Mouse (Mus musculus): Measurements from ENCODE around the gene Cldn16. TPM values are rescaled to one million over a fixed set of nuclear protein-coding genes. Genes with fewer than 3 reads are reported as not detected.

Cldn16 gene
- polyA plus RNA-seq, 1 experiment from 2014 or later, result not detected

Other genes with a start within 250 kb of the Cldn16 start
- 1.2 and 1.5 TPM in 2 replicates for gene Cldn1, start 91.3 kb upstream of the Cldn16 start, polyA plus RNA-seq (2016; fragmentation: Nextera tagmentation; extraction: Ambion mirVana)
- not detected in 2 replicates for gene Tmem207, start 63.6 kb downstream of the Cldn16 start, polyA plus RNA-seq (2016; fragmentation: Nextera tagmentation; extraction: Ambion mirVana)
- 9.0 and 9.4 TPM in 2 replicates for gene Il1rap, start 118.6 kb downstream of the Cldn16 start, polyA plus RNA-seq (2016; fragmentation: Nextera tagmentation; extraction: Ambion mirVana)

Data from heart, embryonic 12.5 days (tissue).